Mouse (Mus musculus) MEL-GATA-1-ER (cell line): Measurements from ENCODE around the gene Slc12a8.
A peak's percentile ranks its signal among the peaks of the same experiment; 100 is the strongest.

Source experiments
- DNase-seq: peaks from one replicate; pipeline ENCODE4 v3.0.0-alpha.2; 2012; ENCODE audit warnings: low read depth; ENCODE audit errors: extremely low read depth

The Slc12a8 gene

GRCm38 (mm10) chr16:33537499-33538225, 20.5 kb downstream of the Slc12a8 start:
- no peak for DNase-seq

GRCm38 (mm10) chr16:33544346-33544745, 27.2 kb downstream of the Slc12a8 start:
- DNase-seq, result no peak

DNA sequence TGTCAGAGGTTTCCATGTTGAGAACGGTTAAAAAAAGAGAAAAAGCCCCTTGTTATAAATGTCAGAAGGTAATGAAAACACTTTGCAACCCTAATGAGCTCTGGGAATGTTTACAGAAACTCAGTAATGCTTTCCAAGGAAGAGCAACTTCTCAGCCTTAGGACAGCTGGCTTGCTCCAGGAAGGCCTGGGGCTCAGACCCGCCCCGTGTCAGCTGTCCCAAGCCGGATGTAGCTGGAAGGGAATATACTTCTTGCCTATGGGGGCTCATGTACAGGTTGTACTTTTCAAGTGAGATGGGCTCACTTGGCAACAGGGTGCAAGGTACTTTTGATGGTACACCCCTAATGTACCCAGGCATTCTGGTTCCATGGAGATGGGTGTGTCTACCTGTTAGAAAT, 28.4 kb downstream of the Slc12a8 start:
- no peak for DNase-seq

DNA sequence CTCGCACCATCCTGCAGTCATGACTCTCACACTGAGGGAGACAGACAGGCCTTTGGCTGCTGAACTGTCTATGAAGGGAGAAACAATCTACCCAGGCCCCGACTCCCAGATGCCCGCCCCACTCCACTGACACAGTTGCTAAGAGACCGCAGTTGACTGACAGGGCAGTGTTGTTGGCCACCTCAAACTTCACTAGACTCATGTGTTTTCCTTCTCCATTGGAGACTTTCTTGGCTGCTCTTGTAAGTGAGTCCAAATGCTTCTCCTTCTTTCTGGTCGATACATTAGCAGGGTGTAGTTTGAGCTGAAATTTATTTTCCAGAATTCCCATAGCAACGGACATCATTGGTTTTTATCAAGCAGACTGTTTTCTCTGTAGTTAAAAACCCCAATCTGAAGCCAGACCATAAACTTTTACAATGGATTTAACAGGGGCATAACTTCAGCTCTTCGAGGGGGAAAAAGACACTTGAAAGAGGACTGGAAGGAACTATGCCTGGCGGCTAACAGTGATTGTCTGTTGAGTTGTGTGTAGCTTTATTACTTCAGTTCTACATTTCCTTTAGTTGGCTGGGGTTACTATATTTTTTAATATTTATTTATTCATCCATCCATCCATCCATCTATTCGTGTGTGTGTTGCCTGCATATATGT, 36.7 kb downstream of the Slc12a8 start:
- DNase-seq, result no peak

GRCm38 (mm10) chr16:33558121-33558520, 41.0 kb downstream of the Slc12a8 start:
- DNase-seq, result no peak

GRCm38 (mm10) chr16:33560281-33560680, 43.2 kb downstream of the Slc12a8 start:
- DNase-seq, result peak; percentile 12

DNA sequence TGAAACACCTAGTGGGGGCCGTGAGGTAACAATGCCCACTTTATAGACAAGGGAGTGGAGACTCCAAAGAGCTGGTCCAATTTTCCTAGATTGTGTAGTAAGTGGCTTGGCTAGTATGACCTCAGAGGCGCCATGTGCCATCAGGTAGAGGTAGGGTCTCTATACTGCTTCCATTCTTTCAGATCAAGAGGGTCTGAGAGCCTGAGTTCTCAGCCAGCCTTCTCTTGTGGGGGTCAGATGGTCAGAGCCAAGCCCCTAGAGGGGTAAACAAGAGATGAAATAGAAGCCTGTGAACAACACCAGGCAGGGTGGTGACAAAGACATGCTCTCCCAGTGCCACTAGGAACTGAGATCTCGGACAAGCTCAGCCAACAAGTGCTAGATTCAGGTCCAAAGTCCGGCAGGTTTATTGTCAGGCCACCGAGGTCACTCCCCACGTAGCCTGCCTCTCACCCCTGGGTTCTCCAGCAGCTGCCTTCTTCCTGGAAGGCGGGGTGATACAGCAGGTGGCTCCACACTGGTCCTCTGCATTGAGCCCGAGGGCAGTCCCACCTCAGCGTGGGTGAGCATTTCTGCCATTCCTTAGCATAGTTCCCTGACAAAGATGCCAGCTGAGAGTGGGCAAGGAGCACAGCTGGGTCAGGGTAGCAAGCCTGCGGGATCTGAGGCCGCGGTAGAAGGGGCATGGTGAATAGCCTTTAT, 44.3 kb downstream of the Slc12a8 start:
- no peak for DNase-seq

DNA sequence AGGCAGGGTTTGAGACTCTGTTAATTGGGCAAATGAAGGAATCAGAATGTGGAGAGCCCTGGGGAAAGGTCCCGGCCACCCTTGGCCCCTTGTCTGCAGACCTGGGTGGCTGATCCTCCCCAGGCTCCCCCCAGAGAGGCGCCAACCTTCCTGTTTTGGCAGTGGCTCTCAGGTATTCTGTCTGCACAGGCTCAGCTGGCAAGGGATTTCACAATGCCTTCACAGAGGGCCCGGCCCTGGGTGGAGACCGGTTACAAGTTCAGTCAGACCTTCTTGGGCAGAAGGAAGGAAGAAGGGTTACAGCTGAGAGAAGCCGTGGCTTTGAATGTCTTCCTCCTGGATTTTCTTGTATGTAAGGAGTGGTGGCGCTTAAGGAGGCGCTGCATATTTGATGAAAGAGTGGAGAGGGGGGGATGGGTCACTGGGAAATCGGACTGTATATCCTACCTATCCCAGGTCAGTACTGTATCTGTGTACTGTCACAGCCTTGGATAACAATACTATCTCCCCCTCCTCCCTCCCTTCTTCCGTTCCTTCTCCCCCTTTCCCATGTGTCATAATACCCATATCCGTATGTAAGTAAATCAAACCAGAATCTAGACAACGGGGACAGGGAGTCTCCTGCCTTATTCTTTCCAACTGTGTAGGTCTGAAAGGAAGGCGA, 45.9 kb downstream of the Slc12a8 start:
- DNase-seq, result no peak

- no peak for DNase-seq
Measured at GRCm38 (mm10) chr16:33563538-33564013, 46.4 kb downstream of the Slc12a8 start.

DNA sequence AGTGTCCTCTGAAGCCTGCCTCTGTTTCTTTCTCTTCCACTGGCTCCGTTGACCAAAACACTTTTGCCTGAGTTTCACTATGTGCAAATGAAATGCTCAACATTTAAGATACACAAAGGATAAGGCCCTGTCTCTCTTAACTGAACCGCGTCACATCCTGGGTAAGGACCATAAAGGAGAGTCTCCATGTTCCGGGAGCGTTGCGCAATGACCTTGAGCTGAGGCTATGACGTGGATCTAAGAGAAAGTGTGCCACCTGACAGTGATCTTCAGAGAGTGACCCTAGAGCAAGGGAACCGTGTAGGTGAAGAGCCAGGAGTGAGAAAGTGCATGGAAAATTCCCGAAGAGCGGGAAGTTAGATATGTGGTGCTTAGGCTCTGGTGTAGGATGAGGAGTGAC, 49.3 kb downstream of the Slc12a8 start:
- no peak for DNase-seq

DNA sequence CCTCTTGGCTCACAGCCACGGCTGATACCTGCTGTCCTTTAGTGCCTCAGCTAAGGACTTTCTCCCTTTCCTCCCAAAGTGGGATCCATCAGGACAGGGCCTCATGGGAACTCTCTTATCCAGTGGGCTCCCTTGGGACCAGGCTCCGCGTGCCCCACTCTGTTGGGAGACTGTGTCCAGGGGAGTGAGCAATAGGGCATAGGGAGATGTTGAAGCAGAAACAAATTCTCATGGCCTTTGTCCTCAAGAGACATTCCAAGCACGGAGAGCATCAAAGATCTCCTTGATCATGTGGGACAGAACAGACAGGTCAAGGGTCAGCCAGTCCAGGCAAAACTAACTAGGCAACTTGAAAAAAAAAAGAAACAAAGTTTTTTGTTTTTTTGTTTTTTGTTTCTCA, 50.6 kb downstream of the Slc12a8 start:
- no peak for DNase-seq

DNA sequence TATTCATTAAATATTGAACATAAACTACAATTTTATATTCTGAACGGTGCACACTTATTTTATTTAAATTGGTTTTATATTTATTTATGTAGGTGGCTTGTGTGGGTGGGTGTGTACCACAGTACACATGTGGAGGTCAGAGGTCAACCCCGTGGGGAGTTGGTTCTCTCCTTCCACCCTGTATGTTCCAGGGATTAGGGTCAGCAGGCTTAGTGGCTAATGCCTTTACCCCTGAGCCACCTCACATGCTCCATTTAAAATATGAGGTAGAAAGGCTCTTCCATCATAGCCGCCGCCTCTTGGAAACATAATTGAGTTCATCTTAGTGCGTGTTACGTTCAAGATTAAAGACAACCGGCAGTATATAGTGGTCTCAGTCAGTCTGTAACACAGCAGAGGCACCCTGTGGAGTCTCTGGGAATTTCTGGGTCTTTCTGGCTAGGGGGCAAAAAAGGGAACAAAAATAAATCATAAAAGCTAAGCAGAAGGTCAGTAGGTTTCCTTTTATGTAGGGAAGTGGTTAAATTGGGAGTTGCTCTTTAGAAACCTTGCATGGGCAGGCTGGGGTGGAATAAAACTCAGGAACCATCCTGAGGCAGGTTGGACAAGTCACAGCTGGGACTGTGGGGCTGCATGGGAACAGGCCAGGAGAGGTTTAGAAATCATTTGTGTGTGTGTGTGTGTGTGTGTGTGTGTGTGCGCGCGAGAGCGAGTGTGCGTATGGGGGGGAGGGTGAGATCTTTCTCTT, 51.3 kb downstream of the Slc12a8 start:
- no peak for DNase-seq

DNA sequence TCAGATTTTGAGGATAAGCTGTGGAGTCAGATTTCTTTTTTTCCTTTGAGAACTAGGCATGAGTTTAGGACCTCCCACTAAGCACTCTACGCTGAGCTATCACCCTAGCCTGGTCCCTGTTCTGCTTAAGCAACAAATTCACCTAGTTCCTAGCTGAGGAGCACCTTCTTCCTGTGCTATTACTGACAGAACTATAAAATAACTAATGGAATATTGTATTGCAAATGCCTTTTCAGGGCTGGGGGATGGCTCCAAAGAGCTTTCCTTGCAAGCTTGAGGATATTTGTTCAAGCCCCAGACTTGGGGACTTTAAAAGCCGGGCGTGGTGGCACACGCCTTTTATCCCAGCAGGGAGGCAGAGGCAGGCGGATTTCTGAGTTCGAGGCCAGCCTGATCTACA, 55.5 kb downstream of the Slc12a8 start:
- no peak for DNase-seq

- DNase-seq, result no peak
Measured at GRCm38 (mm10) chr16:33573703-33574102, 56.6 kb downstream of the Slc12a8 start.

GRCm38 (mm10) chr16:33575728-33576127, 58.6 kb downstream of the Slc12a8 start:
- no peak for DNase-seq

DNA sequence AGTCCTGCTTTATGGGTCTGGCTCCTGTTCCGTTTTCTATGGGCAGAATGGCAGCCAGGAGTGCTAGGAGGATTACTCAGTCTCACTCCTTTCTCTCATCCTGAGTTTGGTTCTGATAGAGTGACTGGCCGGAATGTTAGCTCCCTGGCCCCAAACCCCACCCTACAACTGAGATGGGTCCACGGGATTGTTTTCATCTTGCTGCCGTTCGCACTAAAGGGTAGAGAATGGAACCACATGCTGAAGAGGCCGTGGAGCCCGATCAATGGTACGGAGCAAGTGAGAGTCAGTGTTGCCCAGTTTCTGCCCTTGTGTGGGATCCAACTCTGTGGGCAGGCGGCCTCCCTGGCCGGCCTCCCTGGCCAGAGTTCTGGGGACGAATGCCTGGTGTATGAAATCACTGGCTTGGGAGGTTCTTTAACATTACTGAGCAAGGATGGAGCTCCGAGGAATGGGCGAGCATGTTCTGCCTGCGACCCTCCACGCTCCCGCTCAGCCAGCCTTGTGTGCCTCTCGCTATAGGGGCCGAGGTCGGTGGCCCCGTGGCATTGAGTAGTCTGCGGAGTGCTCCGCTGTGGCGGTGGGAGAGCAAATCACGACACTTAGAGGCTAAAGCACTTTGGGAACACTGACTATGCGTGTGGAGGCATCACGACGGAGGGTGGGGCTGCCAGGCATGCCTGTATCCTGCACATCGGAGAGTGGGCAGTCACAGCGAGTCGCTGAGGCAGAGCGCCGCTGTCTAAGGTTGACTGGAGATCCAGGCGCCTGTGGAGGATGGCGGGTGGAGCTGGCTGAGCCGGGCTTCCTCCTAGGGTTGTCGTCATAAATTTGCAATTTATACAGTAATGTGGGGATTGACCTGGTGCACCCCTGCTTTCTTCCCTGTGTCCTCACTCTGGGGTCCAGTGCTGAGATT, 59.4 kb downstream of the Slc12a8 start:
- no peak for DNase-seq

GRCm38 (mm10) chr16:33578462-33578861, 61.3 kb downstream of the Slc12a8 start:
- DNase-seq, result no peak

GRCm38 (mm10) chr16:33580331-33580730, 63.2 kb downstream of the Slc12a8 start:
- no peak for DNase-seq

- no peak for DNase-seq
Measured at GRCm38 (mm10) chr16:33580736-33581241, 63.7 kb downstream of the Slc12a8 start.

DNA sequence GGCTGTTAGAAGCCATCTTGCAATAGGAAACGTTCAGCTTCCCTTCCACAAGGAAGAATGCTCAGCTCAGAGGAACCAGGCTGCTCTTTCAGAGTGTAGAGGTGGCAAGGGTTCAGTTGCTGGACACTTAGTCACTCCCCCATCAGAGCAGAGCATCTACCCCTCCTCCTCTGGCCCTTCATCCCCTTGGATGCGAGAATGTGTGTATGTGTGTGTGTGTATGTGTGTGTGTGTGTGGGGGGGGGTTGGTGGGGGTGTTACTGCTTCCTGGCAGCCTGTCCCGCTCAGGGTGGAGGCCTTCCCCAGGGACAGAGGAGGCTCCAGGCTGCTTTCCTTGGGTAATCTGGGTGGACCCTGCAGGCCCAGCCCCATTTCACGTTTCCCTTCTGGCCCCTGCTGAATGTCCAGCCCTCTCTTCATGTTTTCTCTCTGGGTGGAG, 64.6 kb downstream of the Slc12a8 start:
- no peak for DNase-seq
